Comparison of ENCODE assay signal across 12 mouse cellular contexts in genomic region chr15:96654714-96655113, GRCm38 (mm10). TPM values are rescaled to one million over a fixed set of nuclear protein-coding genes. Genes with fewer than 3 reads are reported as not detected.
A peak's percentile ranks its signal among the peaks of the same experiment; 100 is the strongest.
DNase-seq lines count a peak whose midpoint lies in the region; ATAC-seq and TF ChIP-seq lines count a peak whose summit lies in the region.
"Had no signal": no experiment of that assay in that cellular context is flagged by ENCODE, and none has a peak within 500 bp of the region (broad histone marks: within the 10 kb centered on the region; RNA-seq: fewer than 3 reads in every experiment).

No protein-coding gene starts in this region.

- TF ChIP-seq CTCF in forebrain, postnatal 0 days (IDR thresholded peaks at IDR 0.05; ENCODE audit: low read depth) = no peak

- no peak overlapping the region for H3K9ac ChIP-seq in forebrain, postnatal 0 days
- H3K9ac ChIP-seq: stomach, embryonic 15.5 days had no signal

- ATAC-seq in forebrain, postnatal 0 days = no peak
- ATAC-seq: Patski had no signal

- no peaks in the 10 kb centered on the region for H3K9me3 ChIP-seq in forebrain, postnatal 0 days (ENCODE audit: low read length)
- H3K9me3 ChIP-seq: stomach, embryonic 15.5 days had no signal

- H3K27ac ChIP-seq in macrophage = peak overlapping the region; percentile 68
- no peak overlapping the region for H3K27ac ChIP-seq in forebrain, postnatal 0 days (ENCODE audit: low read depth, low read length)
- H3K27ac ChIP-seq: layer of hippocampus, adult 2 months; stomach, embryonic 15.5 days had no signal

- H3K4me3 ChIP-seq in macrophage (ENCODE audit: inconsistent target) = no peak overlapping the region; the same call in 1 of the 2 replicates
- H3K4me3 ChIP-seq in forebrain, postnatal 0 days (ENCODE audit: low read depth, low read length) = no peak overlapping the region
- H3K4me3 ChIP-seq: layer of hippocampus, adult 2 months; stomach, embryonic 15.5 days had no signal

- H3K4me1 ChIP-seq in forebrain, postnatal 0 days (ENCODE audit: insufficient read depth) = no peaks in the 10 kb centered on the region
- H3K4me1 ChIP-seq: stomach, embryonic 15.5 days had no signal

- WGBS in macrophage (ENCODE audit: missing documents) = 10% methylated on average over 8 of the region's 8 CpGs
- 77% methylated on average over 8 of the region's 8 CpGs for WGBS in forebrain, postnatal 0 days

- no peaks in the 10 kb centered on the region for H3K36me3 ChIP-seq in macrophage (ENCODE audit: inconsistent target)
- no peaks in the 10 kb centered on the region for H3K36me3 ChIP-seq in forebrain, postnatal 0 days (ENCODE audit: insufficient read depth)
- H3K36me3 ChIP-seq: stomach, embryonic 15.5 days had no signal

- peak; percentile 23 for DNase-seq in kidney, postnatal 10 days
- no peak for DNase-seq in kidney, adult 9 months
- peak; percentile 26 for DNase-seq in embryo, embryonic 11 days
- peak; percentile 58 to 70 for DNase-seq in thymus, postnatal 10 days (ENCODE audit: low spot score in 2 of 2)
- DNase-seq in forebrain, postnatal 0 days = no peak
- no peak for DNase-seq in cerebellum, postnatal 10 days
- DNase-seq in urinary bladder, adult 18-20 months (ENCODE audit: low spot score in 2 of 2) = no peak
- DNase-seq: cerebellum, adult 9-11 months had no signal

- H3K79me2 ChIP-seq in macrophage (ENCODE audit: inconsistent target) = no peaks in the 10 kb centered on the region

- no peak overlapping the region for H3K4me2 ChIP-seq in forebrain, postnatal 0 days (ENCODE audit: low read depth)
- H3K4me2 ChIP-seq: stomach, embryonic 15.5 days had no signal

- no peaks in the 10 kb centered on the region for H3K27me3 ChIP-seq in forebrain, postnatal 0 days (ENCODE audit: insufficient read depth, low read length)
- H3K27me3 ChIP-seq: stomach, embryonic 15.5 days had no signal

RNA-seq across cellular contexts. Expression of gene Slc38a1, which starts 12.0 kb away (rescaled TPM):
- total RNA-seq in macrophage (2018; cell fraction: chromatin; rRNA removed) = 1,000 to 10,000 TPM in 1 of 26 experiments, 100 to 1,000 TPM in 14, 10 to 100 TPM in 11; 65.8 to 1,056 (median 152) TPM
- total RNA-seq in macrophage (2018; cell fraction: cytosol; rRNA removed) = 100 to 1,000 TPM in 2 of 26 experiments, 10 to 100 TPM in 24; 32.3 to 169 (median 53.6) TPM
- total RNA-seq in macrophage (2018; cell fraction: nucleus; rRNA removed) = 100 to 1,000 TPM in 18 of 26 experiments, 10 to 100 TPM in 8; 75.5 to 593 (median 137) TPM
- 34.2 to 43.0 TPM (median 36.4 TPM) in 3 replicates for polyA plus RNA-seq in macrophage (2018)
- 52.7 and 73.3 TPM in 2 replicates for total RNA-seq in forebrain, postnatal 0 days (2014; rRNA removed)
- 67.0 and 90.2 TPM in 2 replicates for polyA plus RNA-seq in forebrain, postnatal 0 days (2015; fragmentation: Nextera tagmentation; extraction: Ambion mirVana)

RNA-seq across cellular contexts. Expression of gene Slc38a2, which starts 44.8 kb away (rescaled TPM):
- total RNA-seq in macrophage (2018; cell fraction: chromatin; rRNA removed) = 100 to 1,000 TPM in 9 of 26 experiments, 10 to 100 TPM in 17; 12.5 to 208 (median 81.7) TPM
- total RNA-seq in macrophage (2018; cell fraction: cytosol; rRNA removed) = 10 to 100 TPM; 11.6 to 70.8 (median 26.9) TPM
- total RNA-seq in macrophage (2018; cell fraction: nucleus; rRNA removed) = 100 to 1,000 TPM in 13 of 26 experiments, 10 to 100 TPM in 13; 44.0 to 189 (median 105) TPM
- 7.9 to 34.0 TPM (median 16.4 TPM) in 3 replicates for polyA plus RNA-seq in macrophage (2018)
- 80.9 and 107 TPM in 2 replicates for total RNA-seq in forebrain, postnatal 0 days (2014; rRNA removed)
- 69.8 and 78.4 TPM in 2 replicates for polyA plus RNA-seq in forebrain, postnatal 0 days (2015; fragmentation: Nextera tagmentation; extraction: Ambion mirVana)

Comparison
In these comparisons a context has a peak if more than half of its experiments do, and no peak if none do; other contexts are left out.
1. DNase-seq: peak in kidney, postnatal 10 days (single experiment), embryo, embryonic 11 days (single experiment) and thymus, postnatal 10 days (2 of 2); none in kidney, adult 9 months (single experiment), forebrain, postnatal 0 days (single experiment), cerebellum, postnatal 10 days (0 of 2) and urinary bladder, adult 18-20 months (0 of 2).